Mouse (Mus musculus) Patski (cell line): ENCODE measurements at regions not wholly inside any gene's neighbourhood (a gene's known extent, or its start where the extent isn't known, plus 50 kb on each side); places are given as distances from the start of the nearest gene placed in this dataset.

ENCODE experiments used
- ATAC-seq: fragments of 100-300 bp; one replicate; pipeline ENCODE4 v1.8.0; 2021
- CTCF ChIA-PET: fragments of 350-600 bp; sonication (Branson Sonifier 250); formaldehyde crosslinking; loops from one replicate; lab custom pipeline; 2022; ENCODE audit warnings: inconsistent platforms; lab: Charles Lee
- POLR2A ChIA-PET: fragments of 350-600 bp; sonication (Branson Sonifier 250); formaldehyde crosslinking; loops from one replicate; lab custom pipeline; 2022; ENCODE audit warnings: antibody characterized with exemption, inconsistent platforms; lab: Charles Lee
- DNase-seq: peaks from one replicate; pipeline ENCODE4 v3.0.0-alpha.2; 2011; ENCODE audit warnings: low read depth, low spot score
- H3K27me3 ChIP-seq: fragments of 371-371 bp; one replicate; pipeline ENCODE4 v1.5.1; 2021
- CTCF ChIP-seq: fragments of 100-300 bp; IDR thresholded peaks from one replicate; pipeline ENCODE4 v1.5.1; 2021
- in situ Hi-C: fragments of 300-500 bp; cut with MboI; formaldehyde crosslinking; loops from 3 replicates; pipeline ENCODE4 v1.11.1; 2018; ENCODE audit warnings: low pct_unique_long_range_greater_than_20kb, mixed read lengths

- H3K27me3 ChIP-seq: no peaks in the 10 kb centered on the region
- ChIA-PET POLR2A (no interaction called here), CTCF (interaction anchor here (1.3 kb wide), 1 partner anchor 9 kb away, joined by 4 read pairs; no protein-coding TSS in a partner anchor)
- TF ChIP-seq CTCF: no peak
- no peak for ATAC-seq
- DNase-seq: no peak
- in situ Hi-C loops: loop anchor here (5.0 kb wide), 1 partner anchor 52 kb away; no protein-coding TSS in a partner anchor
These were observed 241.0 kb upstream of the Jmjd1c start for GRCm38 (mm10) chr10:66854895-66855294.

- ChIA-PET POLR2A (no interaction called here), CTCF (no interaction called here)
- TF ChIP-seq CTCF: no peak
- in situ Hi-C loops: no loop called here
- no peak for ATAC-seq
- DNase-seq: no peak
- H3K27me3 ChIP-seq: no peaks in the 10 kb centered on the region
These were observed 238.6 kb upstream of the Jmjd1c start for GRCm38 (mm10) chr10:66857330-66857729.

GRCm38 (mm10) chr10:66861421-66861820 is 234.5 kb upstream of the Jmjd1c start:
- CTCF ChIA-PET: interaction anchor here (1.4 kb wide), 1 partner anchor 8 kb away, joined by 3 read pairs; no protein-coding TSS in a partner anchor
- TF ChIP-seq CTCF: no peak
- POLR2A ChIA-PET: no interaction called here
- no peaks in the 10 kb centered on the region for H3K27me3 ChIP-seq
- in situ Hi-C loops: no loop called here
- ATAC-seq (no peak), DNase-seq (no peak)

- in situ Hi-C loops: no loop called here
- TF ChIP-seq CTCF: peak; percentile 59
- ATAC-seq (peak; percentile 85), DNase-seq (no peak)
- ChIA-PET POLR2A (no interaction called here), CTCF (interaction anchor here (1.1 to 2.2 kb wide), 5 partner anchors 9 to 33 kb away, joined by 3 to 12 read pairs (median 5); no protein-coding TSS in a partner anchor)
- no peaks in the 10 kb centered on the region for H3K27me3 ChIP-seq
These were observed 231.6 kb upstream of the Jmjd1c start for GRCm38 (mm10) chr10:66864161-66864862.

- DNase-seq: no peak
- no peaks in the 10 kb centered on the region for H3K27me3 ChIP-seq
- ChIA-PET POLR2A (no interaction called here), CTCF (interaction anchor here (2.2 kb wide), 1 partner anchor 11 kb away, joined by 12 read pairs; no protein-coding TSS in a partner anchor)
- no peak for TF ChIP-seq CTCF
- in situ Hi-C loops: no loop called here
- no peak for ATAC-seq
These were observed 230.8 kb upstream of the Jmjd1c start for GRCm38 (mm10) chr10:66865010-66865582.

GRCm38 (mm10) chr10:66871133-66871664 is 224.7 kb upstream of the Jmjd1c start:
- no peak for DNase-seq
- in situ Hi-C loops: no loop called here

GRCm38 (mm10) chr10:66871673-66872072 is 224.3 kb upstream of the Jmjd1c start:
- POLR2A ChIA-PET: no interaction called here
- no peak for TF ChIP-seq CTCF
- no peaks in the 10 kb centered on the region for H3K27me3 ChIP-seq
- DNase-seq: no peak
- in situ Hi-C loops: no loop called here
- CTCF ChIA-PET: no interaction called here
- no peak for ATAC-seq

More at GRCm38 (mm10) chr10:66871133-66871664, 224.7 kb upstream of the Jmjd1c start:
- no peak for ATAC-seq
- POLR2A ChIA-PET: no interaction called here
- H3K27me3 ChIP-seq: no peaks in the 10 kb centered on the region
- TF ChIP-seq CTCF: no peak
- CTCF ChIA-PET: no interaction called here

GRCm38 (mm10) chr10:66873468-66873867 is 222.5 kb upstream of the Jmjd1c start:
- H3K27me3 ChIP-seq: no peaks in the 10 kb centered on the region
- in situ Hi-C loops: no loop called here
- no peak for TF ChIP-seq CTCF
- CTCF ChIA-PET: interaction anchor here (0.8 to 1.9 kb wide), 4 partner anchors 10 to 42 kb away, joined by 3 to 5 read pairs (median 4); no protein-coding TSS in a partner anchor
- DNase-seq (no peak), ATAC-seq (no peak)
- POLR2A ChIA-PET: no interaction called here

GRCm38 (mm10) chr10:66879071-66879470 is 216.9 kb upstream of the Jmjd1c start:
- in situ Hi-C loops: no loop called here
- POLR2A ChIA-PET: no interaction called here
- DNase-seq (no peak), ATAC-seq (no peak)
- CTCF ChIA-PET: no interaction called here
- no peaks in the 10 kb centered on the region for H3K27me3 ChIP-seq
- no peak for TF ChIP-seq CTCF

- ATAC-seq (no peak), DNase-seq (no peak)
- ChIA-PET POLR2A (no interaction called here), CTCF (no interaction called here)
- no peak for TF ChIP-seq CTCF
- H3K27me3 ChIP-seq: no peaks in the 10 kb centered on the region
- in situ Hi-C loops: no loop called here
These were observed 213.1 kb upstream of the Jmjd1c start for GRCm38 (mm10) chr10:66882825-66883224.

GRCm38 (mm10) chr10:66885575-66885974 is 210.3 kb upstream of the Jmjd1c start:
- TF ChIP-seq CTCF: no peak
- in situ Hi-C loops: no loop called here
- ChIA-PET POLR2A (interaction anchor here (1.0 kb wide), 1 partner anchor 19 kb away, joined by 5 read pairs; no protein-coding TSS in a partner anchor), CTCF (interaction anchor here (1.8 kb wide), 1 partner anchor 22 kb away, joined by 4 read pairs; no protein-coding TSS in a partner anchor)
- DNase-seq: no peak
- peak; percentile 82 for ATAC-seq
- no peaks in the 10 kb centered on the region for H3K27me3 ChIP-seq
